Mouse (Mus musculus) bone marrow macrophage, adult 2 months (primary cell): ENCODE measurements around the gene Ifna14.

ENCODE experiments used
- CTCF ChIP-seq: IDR thresholded peaks from 2 replicates; pipeline ENCODE4 v1.5.1; 2012; ENCODE audit warnings: low read depth, mild to moderate bottlenecking, low read length, moderate library complexity
- POLR2A ChIP-seq: IDR thresholded peaks from 2 replicates; pipeline ENCODE4 v1.6.1; 2012; ENCODE audit warnings: mild to moderate bottlenecking, low read depth, low read length, borderline replicate concordance

DNA sequence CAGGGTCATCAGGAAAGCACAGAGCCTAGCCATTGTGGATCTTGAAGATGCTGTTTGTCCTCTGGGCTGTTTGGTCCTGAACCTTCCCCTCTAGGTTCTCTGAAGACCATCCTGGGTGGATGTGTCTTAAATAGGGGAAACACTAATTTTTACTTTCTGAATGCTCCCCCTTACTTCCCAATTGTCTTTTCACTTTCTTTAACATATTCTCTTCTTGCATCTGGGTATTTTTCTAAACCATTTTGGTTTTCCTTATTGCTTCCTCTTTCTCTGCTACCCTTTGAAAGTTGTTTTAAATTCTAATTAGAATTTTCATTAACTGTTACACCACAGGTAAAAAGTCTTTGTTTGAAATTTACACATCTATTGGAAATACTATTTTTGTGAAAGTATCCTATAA is 31.7 kb upstream of the Ifna14 start, which contains the start of gene Ifna12:
- TF ChIP-seq CTCF (no peak), POLR2A (no peak)
